Comparison of ENCODE assay signal across 17 mouse cellular contexts in genomic region chr7:100693199-100693598, GRCm38 (mm10).
"Had no signal": no experiment of that assay in that cellular context is flagged by ENCODE, and none has a peak within 500 bp of the region (broad histone marks: within the 10 kb centered on the region; RNA-seq: fewer than 3 reads in every experiment).

No protein-coding gene starts in this region.

- H3K4me3 ChIP-seq: left cerebral cortex, adult 2 months; midbrain, embryonic 12.5 days; myocyte had no signal

- H3K36me3 ChIP-seq: midbrain, embryonic 12.5 days had no signal

- H3K9ac ChIP-seq: liver, embryonic 14.5 days; liver, postnatal 0 days; lung, embryonic 14.5 days; midbrain, embryonic 12.5 days had no signal

- ATAC-seq: liver, postnatal 0 days; lung, postnatal 0 days; midbrain, embryonic 16.5 days had no signal

- H3K9me3 ChIP-seq: midbrain, embryonic 12.5 days had no signal

- H3K27me3 ChIP-seq: midbrain, embryonic 12.5 days had no signal

- DNase-seq: kidney, adult 11 months; kidney, adult 9 months; kidney, postnatal 25 days; layer of hippocampus, postnatal 36 days; liver, postnatal 0 days; lung, embryonic 14.5 days; lung, postnatal 4 days; thymus, adult 2 months; thymus, postnatal 14 days; thymus, postnatal 4 days had no signal

- H3K4me1 ChIP-seq: midbrain, embryonic 12.5 days had no signal

- H3K27ac ChIP-seq: kidney, postnatal 0 days; left cerebral cortex, adult 2 months; liver, embryonic 14.5 days; midbrain, embryonic 12.5 days had no signal

- H3K4me2 ChIP-seq: lung, embryonic 14.5 days; midbrain, embryonic 12.5 days had no signal
